Mouse (Mus musculus) kidney, embryonic 15.5 days (tissue): ENCODE measurements around the gene Serinc4. TPM values are rescaled to one million over a fixed set of nuclear protein-coding genes. Genes with fewer than 3 reads are reported as not detected.

Experiments used
- ATAC-seq: fragments of 200-750 bp; cut with Nextera tagmentation; replicated peaks from 2 replicates; pipeline ENCODE4 v1.8.0; 2017; ENCODE audit warnings: moderate TSS enrichment; ENCODE audit not compliant: low FRiP score
- H3K27ac ChIP-seq: fragments of 300-500 bp; sonication (generic); 2 replicates; pipeline ENCODE4 v1.5.1; 2015; ENCODE audit warnings: mild to moderate bottlenecking, inconsistent platforms
- H3K27me3 ChIP-seq: fragments of 300-500 bp; sonication (generic); 2 replicates; pipeline ENCODE4 v1.6.1; 2015; ENCODE audit warnings: inconsistent platforms
- H3K36me3 ChIP-seq: fragments of 300-500 bp; sonication (generic); 2 replicates; pipeline ENCODE4 v1.6.1; 2015; ENCODE audit warnings: inconsistent platforms
- H3K4me1 ChIP-seq: fragments of 300-500 bp; sonication (generic); 2 replicates; pipeline ENCODE4 v1.6.1; 2015; ENCODE audit warnings: inconsistent platforms
- H3K4me2 ChIP-seq: fragments of 300-500 bp; sonication (generic); 2 replicates; pipeline ENCODE4 v1.6.1; 2015; ENCODE audit warnings: moderate library complexity, mild to moderate bottlenecking, inconsistent platforms
- H3K4me3 ChIP-seq: fragments of 300-500 bp; sonication (generic); replicated peaks from 2 replicates; pipeline ENCODE4 v1.5.1; 2015; ENCODE audit warnings: mild to moderate bottlenecking, inconsistent platforms
- H3K9ac ChIP-seq: fragments of 300-500 bp; sonication (generic); 2 replicates; pipeline ENCODE4 v1.6.1; 2015; ENCODE audit warnings: mild to moderate bottlenecking, inconsistent platforms
- H3K9me3 ChIP-seq: fragments of 300-500 bp; sonication (generic); replicated peaks from 2 replicates; pipeline ENCODE4 v1.6.1; 2016; ENCODE audit warnings: inconsistent platforms
- WGBS: fragments of 180-500 bp; shearing (Covaris S2); methylation state at CpG from one replicate; pipeline ENCODE4 v1.1.7; 2015; ENCODE audit warnings: mixed read lengths; 5-methylcytosine and 5-hydroxymethylcytosine counted together
- polyA plus RNA-seq: library from polyadenylated mRNA; unstranded; fragments of >200 nt; fragmentation: Nextera tagmentation; extraction: Ambion mirVana; gene quantifications from 2 replicates; pipeline ENCODE4 v1.2.1, GENCODE M21; 2015

Serinc4 gene
- polyA plus RNA-seq, 1 experiment from 2014 or later = 0.10 TPM

GRCm38 (mm10) chr2:121445117-121445516 is 11.5 kb downstream of the Serinc4 start:
- H3K4me2 ChIP-seq = no peak overlapping the region
- no peaks in the 10 kb centered on the region for H3K9me3 ChIP-seq
- WGBS = 86% methylated on average over 3 of the region's 3 CpGs
- ATAC-seq = no peak
- no peak overlapping the region for H3K4me3 ChIP-seq
- H3K27ac ChIP-seq = no peak overlapping the region
- H3K36me3 ChIP-seq = peaks cover 2% of the 10 kb centered on the region; the same call in 1 of the 2 replicates
- peaks cover 28% of the 10 kb centered on the region for H3K4me1 ChIP-seq
- H3K9ac ChIP-seq = no peak overlapping the region
- H3K27me3 ChIP-seq = no peaks in the 10 kb centered on the region

- no peaks in the 10 kb centered on the region for H3K9me3 ChIP-seq
- H3K4me3 ChIP-seq = peak within 1 kb of the TSS; percentile 61
- 92% methylated on average over 1 of the region's 1 CpGs for WGBS
- H3K27me3 ChIP-seq = no peaks in the 10 kb centered on the region
- H3K9ac ChIP-seq = peak within 1 kb of the TSS; percentile 53
- no peak within 1 kb of the TSS for H3K27ac ChIP-seq
- H3K36me3 ChIP-seq = peaks cover 11% of the 10 kb centered on the region
- H3K4me1 ChIP-seq = peaks cover 27% of the 10 kb centered on the region
- peak within 1 kb of the TSS; percentile 97 for H3K4me2 ChIP-seq
- no peak for ATAC-seq
These were observed 12.4 kb downstream of the Serinc4 start, which contains the start of gene Ell3 for GRCm38 (mm10) chr2:121444178-121444577. Gene Ell3 (minus strand): TSS chr2:121444278.

GRCm38 (mm10) chr2:121443068-121443349 is 13.6 kb downstream of the Serinc4 start:
- peak overlapping the region; percentile 45; the same call in 1 of the 2 replicates for H3K27ac ChIP-seq
- no peak for ATAC-seq
- H3K9me3 ChIP-seq = no peaks in the 10 kb centered on the region
- WGBS = 3% methylated on average over 8 of the region's 8 CpGs
- H3K9ac ChIP-seq = peak overlapping the region; percentile 53
- peak overlapping the region; percentile 97 for H3K4me2 ChIP-seq
- peaks cover 23% of the 10 kb centered on the region for H3K36me3 ChIP-seq
- H3K27me3 ChIP-seq = no peaks in the 10 kb centered on the region
- H3K4me1 ChIP-seq = peaks cover 25% of the 10 kb centered on the region
- peak overlapping the region; percentile 61 for H3K4me3 ChIP-seq

- H3K27me3 ChIP-seq = no peaks in the 10 kb centered on the region
- H3K9me3 ChIP-seq = no peaks in the 10 kb centered on the region
- under 1% methylated on average over 30 of the region's 30 CpGs for WGBS
- peaks cover 19% of the 10 kb centered on the region for H3K4me1 ChIP-seq
- peak overlapping the region; percentile 61 for H3K4me3 ChIP-seq
- H3K27ac ChIP-seq = peak overlapping the region; percentile 45; the same call in 1 of the 2 replicates
- peak; percentile 90 for ATAC-seq
- peak overlapping the region; percentile 53 for H3K9ac ChIP-seq
- H3K36me3 ChIP-seq = peaks cover 28% of the 10 kb centered on the region
- H3K4me2 ChIP-seq = peak overlapping the region; percentile 97
These were observed 14.1 kb downstream of the Serinc4 start for GRCm38 (mm10) chr2:121442259-121443067.

GRCm38 (mm10) chr2:121441800-121442199 is 14.8 kb downstream of the Serinc4 start:
- peak overlapping the region; percentile 53 for H3K9ac ChIP-seq
- H3K4me1 ChIP-seq = peaks cover 19% of the 10 kb centered on the region
- ATAC-seq = peak; percentile 43; the same call in 1 of the 2 replicates
- H3K4me2 ChIP-seq = peak overlapping the region; percentile 97
- H3K27me3 ChIP-seq = no peaks in the 10 kb centered on the region
- 7% methylated on average over 11 of the region's 11 CpGs for WGBS
- H3K36me3 ChIP-seq = peaks cover 35% of the 10 kb centered on the region
- peak overlapping the region; percentile 61 for H3K4me3 ChIP-seq
- H3K9me3 ChIP-seq = no peaks in the 10 kb centered on the region
- H3K27ac ChIP-seq = no peak overlapping the region

GRCm38 (mm10) chr2:121440834-121441605 is 15.6 kb downstream of the Serinc4 start:
- Histone ChIP-seq H3K4me1 (peaks cover 19% of the 10 kb centered on the region), H3K9ac (no peak overlapping the region), H3K27me3 (no peaks in the 10 kb centered on the region), H3K4me3 (no peak overlapping the region), H3K27ac (no peak overlapping the region), H3K9me3 (no peaks in the 10 kb centered on the region), H3K36me3 (peaks cover 41% of the 10 kb centered on the region), H3K4me2 (peak overlapping the region; percentile 97; the same call in 1 of the 2 replicates)
- 55% methylated on average over 5 of the region's 5 CpGs for WGBS
- ATAC-seq = no peak

GRCm38 (mm10) chr2:121439746-121440145 is 16.8 kb downstream of the Serinc4 start:
- 62% methylated on average over 4 of the region's 4 CpGs for WGBS
- peaks cover 53% of the 10 kb centered on the region for H3K36me3 ChIP-seq
- H3K27me3 ChIP-seq = no peaks in the 10 kb centered on the region
- H3K9ac ChIP-seq = no peak overlapping the region
- H3K4me2 ChIP-seq = no peak overlapping the region
- ATAC-seq = no peak
- peaks cover 19% of the 10 kb centered on the region for H3K4me1 ChIP-seq
- no peak overlapping the region for H3K27ac ChIP-seq
- H3K9me3 ChIP-seq = no peaks in the 10 kb centered on the region
- no peak overlapping the region for H3K4me3 ChIP-seq

GRCm38 (mm10) chr2:121434854-121435253 is 21.7 kb downstream of the Serinc4 start:
- H3K27me3 ChIP-seq = no peaks in the 10 kb centered on the region
- H3K36me3 ChIP-seq = peaks cover 98% of the 10 kb centered on the region
- no peaks in the 10 kb centered on the region for H3K4me1 ChIP-seq
- ATAC-seq = no peak
- no peak overlapping the region for H3K4me3 ChIP-seq
- no peak overlapping the region for H3K9ac ChIP-seq
- no peaks in the 10 kb centered on the region for H3K9me3 ChIP-seq
- no peak overlapping the region for H3K27ac ChIP-seq
- no peak overlapping the region for H3K4me2 ChIP-seq
- 96% methylated on average over 1 of the region's 1 CpGs for WGBS

GRCm38 (mm10) chr2:121425890-121426289 is 30.7 kb downstream of the Serinc4 start:
- no peak overlapping the region for H3K27ac ChIP-seq
- H3K9ac ChIP-seq = no peak overlapping the region
- no peak overlapping the region for H3K4me2 ChIP-seq
- H3K36me3 ChIP-seq = peaks cover 99% of the 10 kb centered on the region
- no peaks in the 10 kb centered on the region for H3K4me1 ChIP-seq
- no peak overlapping the region for H3K4me3 ChIP-seq
- H3K27me3 ChIP-seq = no peaks in the 10 kb centered on the region
- 96% methylated on average over 2 of the region's 2 CpGs for WGBS
- no peaks in the 10 kb centered on the region for H3K9me3 ChIP-seq
- no peak for ATAC-seq

- Histone ChIP-seq H3K27ac (no peak overlapping the region), H3K27me3 (no peaks in the 10 kb centered on the region), H3K36me3 (peaks cover 93% of the 10 kb centered on the region), H3K9ac (no peak overlapping the region), H3K4me3 (no peak overlapping the region), H3K4me1 (no peaks in the 10 kb centered on the region), H3K9me3 (no peaks in the 10 kb centered on the region), H3K4me2 (no peak overlapping the region)
- no peak for ATAC-seq
- 90% methylated on average over 2 of the region's 2 CpGs for WGBS
These were observed 33.4 kb downstream of the Serinc4 start for GRCm38 (mm10) chr2:121423166-121423565.

GRCm38 (mm10) chr2:121418476-121418875 is 38.1 kb downstream of the Serinc4 start:
- no peak for ATAC-seq
- H3K27me3 ChIP-seq = no peaks in the 10 kb centered on the region
- no peak overlapping the region for H3K4me2 ChIP-seq
- no peak overlapping the region for H3K27ac ChIP-seq
- H3K4me1 ChIP-seq = peaks cover 22% of the 10 kb centered on the region
- WGBS = 87% methylated on average over 3 of the region's 3 CpGs
- H3K9me3 ChIP-seq = no peaks in the 10 kb centered on the region
- H3K36me3 ChIP-seq = peaks cover 64% of the 10 kb centered on the region
- H3K9ac ChIP-seq = no peak overlapping the region
- no peak overlapping the region for H3K4me3 ChIP-seq

GRCm38 (mm10) chr2:121416356-121416755 is 40.2 kb downstream of the Serinc4 start:
- Histone ChIP-seq H3K9ac (no peak overlapping the region), H3K27me3 (no peaks in the 10 kb centered on the region), H3K27ac (no peak overlapping the region), H3K36me3 (peaks cover 43% of the 10 kb centered on the region), H3K9me3 (no peaks in the 10 kb centered on the region), H3K4me3 (0 out of 2 replicates have a peak overlapping the region, but pooled peaks have one; percentile 6), H3K4me2 (peak overlapping the region; percentile 64; the same call in 1 of the 2 replicates), H3K4me1 (peaks cover 30% of the 10 kb centered on the region)
- WGBS = 87% methylated on average over 6 of the region's 6 CpGs
- ATAC-seq = no peak
